Mouse (Mus musculus): Measurements from ENCODE around the gene Zkscan14.
"Not testable (repeated sequence)": the region's sequence is repeated elsewhere in the genome, so short reads cannot be mapped to it uniquely, and the experiment has no call there.

The Zkscan14 gene

GRCm38 (mm10) chr5:145201321-145201991, at the start of gene Zkscan14:
TSS of gene Zkscan14 (minus strand) at chr5:145201868.
- peak; percentile 83 for DNase-seq

DNA sequence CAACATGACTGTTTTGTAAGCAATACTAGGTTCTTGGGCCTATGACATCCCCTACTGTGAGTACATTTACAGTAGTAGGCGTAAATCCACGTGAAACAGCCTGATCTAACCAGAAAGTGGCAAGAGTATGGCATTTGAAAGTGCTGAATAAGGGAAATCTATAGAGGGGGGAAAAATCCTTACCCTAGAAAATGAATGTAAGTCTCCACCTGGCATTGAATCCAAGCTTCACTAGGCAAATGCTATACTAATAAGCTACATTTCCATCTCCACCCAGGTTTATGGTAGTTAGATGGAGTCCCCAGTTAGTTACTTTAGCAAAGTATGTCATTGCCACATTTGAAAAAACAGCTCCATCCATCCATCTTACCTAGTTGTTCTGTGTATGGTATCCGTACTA, 47.9 kb upstream of the Zkscan14 start:
- DNase-seq: no peak

DNA sequence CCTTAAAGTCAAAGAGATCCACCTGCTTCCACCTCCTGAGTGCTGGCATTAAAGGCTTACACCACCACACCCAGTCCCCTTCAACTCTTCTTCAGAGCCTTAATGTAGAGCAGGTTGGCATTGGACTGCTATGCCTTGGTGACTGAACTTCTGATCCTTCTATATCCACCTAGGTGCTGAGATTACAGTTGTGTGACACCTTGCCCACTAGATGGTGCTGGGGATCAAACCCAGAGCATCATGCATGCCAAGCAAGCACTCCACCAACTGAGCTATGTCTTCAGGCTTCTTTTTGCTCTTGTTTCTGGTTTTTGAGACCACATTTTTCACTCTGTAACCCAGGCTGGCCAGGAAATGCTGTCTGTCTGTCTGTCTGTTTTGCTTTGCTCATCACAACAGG, 33.0 kb upstream of the Zkscan14 start:
- peak; percentile 27 for DNase-seq

DNA sequence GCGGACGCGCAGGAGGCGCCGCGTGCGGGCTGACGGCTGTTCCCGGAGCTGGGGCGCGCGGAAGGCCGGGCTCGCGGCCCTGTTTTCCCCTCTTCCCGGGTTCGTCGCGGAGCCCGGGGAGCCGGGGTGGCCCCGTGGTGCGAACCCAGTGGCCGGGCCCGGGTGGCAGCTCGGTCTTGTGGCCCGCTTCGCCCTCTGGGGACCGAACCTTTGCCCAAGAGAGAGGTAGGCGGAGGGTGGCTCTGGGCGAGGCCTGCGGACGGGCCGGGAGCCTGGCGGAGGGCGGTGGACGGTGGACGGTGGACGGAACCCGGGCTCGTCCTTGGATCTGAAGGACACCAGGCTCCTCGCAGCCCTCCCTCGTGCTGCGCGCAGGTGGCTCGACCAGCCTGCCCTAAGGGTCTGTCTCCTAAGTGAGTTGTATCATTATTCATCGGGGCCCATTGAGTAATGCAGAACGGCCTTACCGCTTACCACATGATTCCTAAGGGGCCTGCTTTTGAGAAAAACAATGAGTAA, 30.3 kb upstream of the Zkscan14 start:
- DNase-seq: no peak

DNA sequence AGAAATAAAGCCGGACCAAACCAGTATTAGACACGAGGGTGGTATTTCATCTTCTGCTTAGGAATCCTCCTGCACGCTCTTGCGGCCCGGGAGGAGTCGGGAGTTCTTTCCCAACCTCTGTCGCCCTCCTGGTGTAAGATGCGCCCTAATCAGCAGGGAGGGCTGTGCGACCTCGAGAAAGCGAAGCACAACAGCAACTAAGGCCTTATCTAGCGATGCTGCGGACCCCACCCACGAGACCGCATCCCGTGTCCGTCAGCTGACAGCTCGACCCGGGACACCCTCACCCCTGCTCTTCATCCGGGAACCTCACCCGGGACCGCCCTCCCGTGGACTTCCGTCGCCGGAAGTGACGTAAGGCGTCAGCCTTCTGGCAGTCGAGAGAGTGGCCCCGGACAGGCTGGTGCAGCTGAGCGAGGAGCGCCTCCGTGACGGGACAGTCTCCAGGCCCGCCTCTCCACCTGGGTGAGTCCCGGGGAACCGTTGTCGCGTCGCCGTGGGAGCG, 29.8 kb upstream of the Zkscan14 start, which contains the start of gene Zfp655:
Gene Zfp655 (plus strand): TSS at position 349 of the 505 bp plus-strand sequence.
- peak; percentile 98 for DNase-seq

GRCm38 (mm10) chr5:145230641-145231040, 29.0 kb upstream of the Zkscan14 start:
- peak; percentile 15 for DNase-seq

GRCm38 (mm10) chr5:145229283-145229682, 27.6 kb upstream of the Zkscan14 start:
- not testable (repeated sequence) for DNase-seq

DNA sequence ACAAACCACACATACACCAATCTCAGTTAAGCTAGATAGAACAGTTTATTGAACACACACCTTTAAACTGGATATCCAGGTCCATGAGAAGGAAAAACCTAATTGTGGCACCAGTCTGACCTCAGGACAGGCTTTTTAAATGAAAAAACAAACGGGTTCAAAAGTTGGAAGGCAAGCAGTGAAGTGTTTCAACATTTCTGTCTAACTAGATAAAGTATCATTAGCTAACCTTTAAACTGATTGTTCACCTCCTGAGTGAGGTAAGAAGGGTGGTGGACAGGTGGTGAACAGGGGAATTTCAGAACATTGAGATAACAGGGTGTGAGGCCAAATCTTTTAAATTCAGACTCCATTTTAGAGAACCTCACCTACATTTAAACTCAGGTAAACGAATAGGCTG, 24.8 kb upstream of the Zkscan14 start:
- DNase-seq: no peak

- no peak for DNase-seq
Measured at GRCm38 (mm10) chr5:145223395-145223794, 21.7 kb upstream of the Zkscan14 start.

GRCm38 (mm10) chr5:145222840-145223239, 21.2 kb upstream of the Zkscan14 start:
- no peak for DNase-seq

DNA sequence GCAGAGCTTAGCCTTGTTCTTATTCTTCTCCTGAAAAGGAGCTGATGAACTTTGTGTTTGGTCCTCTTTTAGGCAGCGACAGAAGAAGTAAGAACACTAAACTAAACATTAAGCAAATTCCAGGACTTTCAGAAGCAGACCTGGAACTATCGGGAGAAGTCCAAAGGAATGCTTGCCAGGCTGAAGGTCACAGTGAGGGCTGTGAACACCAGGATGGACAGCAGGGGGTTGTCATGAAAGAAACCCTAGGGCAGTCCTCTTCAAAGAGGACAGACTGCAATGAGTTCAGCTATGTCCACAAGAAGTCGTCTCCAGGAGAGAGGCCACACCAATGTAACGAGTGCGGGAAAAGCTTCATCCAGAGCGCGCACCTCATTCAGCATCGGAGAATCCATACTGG, 18.3 kb upstream of the Zkscan14 start:
- DNase-seq: peak; percentile 18

- DNase-seq: no peak
Measured at GRCm38 (mm10) chr5:145218671-145219070, 17.0 kb upstream of the Zkscan14 start.

DNA sequence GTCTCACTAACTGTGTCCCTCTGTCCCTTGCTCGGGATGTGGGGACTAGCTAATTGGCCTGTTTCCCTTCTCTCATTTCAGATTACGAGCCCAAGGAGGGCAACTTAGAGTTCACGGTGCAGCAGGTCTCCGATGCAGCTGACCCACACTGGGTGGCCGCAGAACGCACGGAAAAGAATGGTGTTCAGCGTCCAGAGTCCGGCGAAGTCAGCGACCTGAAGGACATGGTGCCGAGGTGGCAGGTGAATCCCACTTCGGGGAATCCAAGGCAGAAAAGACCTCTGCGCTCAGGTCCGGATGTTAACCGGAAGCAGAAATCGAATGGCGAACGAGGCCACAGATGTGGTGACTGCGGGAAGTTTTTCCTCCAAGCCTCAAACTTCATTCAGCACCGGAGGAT, 16.5 kb upstream of the Zkscan14 start:
- no peak for DNase-seq

DNA sequence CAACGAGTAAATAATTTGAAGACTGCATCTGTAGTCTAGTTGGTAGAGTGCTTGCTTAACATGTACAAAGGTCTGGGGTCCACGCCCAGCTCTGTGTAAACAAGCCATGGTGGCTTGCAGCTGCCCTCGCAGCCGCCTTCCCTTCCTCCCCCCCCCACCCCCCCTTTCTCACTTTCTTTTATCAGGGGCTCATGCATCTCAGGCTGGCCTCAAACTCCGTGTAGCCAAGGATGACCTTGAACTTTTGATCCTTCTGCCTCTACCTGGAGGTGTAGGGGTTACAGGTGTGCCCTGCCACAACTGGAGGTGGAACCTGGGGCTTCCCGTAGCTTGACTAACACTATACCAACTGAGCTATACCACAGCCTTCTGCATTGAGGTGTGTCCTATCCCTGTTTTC, 16.1 kb upstream of the Zkscan14 start:
- DNase-seq: no peak

DNA sequence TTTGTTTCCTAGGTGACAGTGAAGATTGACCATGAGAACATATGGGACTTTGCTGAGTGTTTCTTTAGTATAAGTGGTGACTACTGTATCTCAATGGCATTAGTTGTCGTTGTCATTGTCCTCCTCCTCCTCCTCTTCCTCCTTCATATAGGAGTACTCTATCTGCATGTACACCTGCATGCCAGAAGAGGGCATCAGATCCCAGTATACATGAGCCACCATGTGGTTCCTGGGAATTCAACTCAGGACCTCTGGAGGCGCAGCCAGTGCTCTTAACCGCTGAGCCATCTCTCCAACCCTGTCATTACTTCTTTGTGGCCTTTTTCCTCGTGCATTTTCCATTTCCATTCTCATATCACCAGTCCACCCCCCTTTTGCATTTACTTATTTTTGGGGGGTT, 13.0 kb upstream of the Zkscan14 start:
- no peak for DNase-seq

DNA sequence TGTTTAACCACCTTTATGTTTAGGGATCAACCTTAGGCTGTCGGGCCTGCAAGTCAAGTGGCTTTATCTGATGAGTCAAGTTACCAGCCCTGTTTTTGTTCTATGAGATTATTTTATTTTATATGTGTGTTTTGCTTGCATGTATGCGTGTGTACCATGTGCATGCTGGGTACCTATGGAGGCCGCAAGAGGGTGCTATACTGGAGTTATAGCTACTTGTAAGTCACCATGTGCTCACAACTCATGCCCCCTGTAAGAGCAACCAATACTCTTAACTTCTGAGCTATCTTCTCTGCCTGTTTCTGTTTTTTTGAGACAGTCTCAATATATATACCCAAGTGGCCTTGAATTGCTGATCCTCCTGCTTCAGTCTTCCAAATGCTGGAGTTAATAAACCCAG, 11.8 kb upstream of the Zkscan14 start:
- no peak for DNase-seq

- DNase-seq: no peak
Measured at GRCm38 (mm10) chr5:145212216-145212615, 10.5 kb upstream of the Zkscan14 start.

DNA sequence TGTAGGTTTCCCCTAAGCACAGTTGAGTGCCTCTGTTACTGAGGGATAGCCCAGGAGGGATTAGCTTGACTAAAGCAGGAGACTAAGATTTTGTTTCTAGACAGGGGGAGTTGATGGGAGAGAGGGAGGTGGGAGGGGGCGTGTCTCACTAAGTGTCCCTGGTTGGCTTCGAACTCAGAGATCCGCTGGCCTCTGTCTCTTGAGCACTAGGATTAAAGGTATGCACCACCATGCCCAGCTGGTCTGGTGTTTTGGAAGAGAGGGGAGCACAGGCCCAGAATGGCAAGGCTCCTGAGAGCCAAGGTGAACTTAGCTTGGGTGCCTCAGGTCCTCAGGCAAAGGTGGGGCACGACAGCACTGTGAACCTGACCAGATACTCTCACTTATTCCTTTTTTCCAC, 9.7 kb upstream of the Zkscan14 start:
- DNase-seq: no peak

GRCm38 (mm10) chr5:145208391-145208790, 6.7 kb upstream of the Zkscan14 start:
- not testable (repeated sequence) for DNase-seq

- no peak for DNase-seq
Measured at GRCm38 (mm10) chr5:145207954-145208353, 6.3 kb upstream of the Zkscan14 start.

DNA sequence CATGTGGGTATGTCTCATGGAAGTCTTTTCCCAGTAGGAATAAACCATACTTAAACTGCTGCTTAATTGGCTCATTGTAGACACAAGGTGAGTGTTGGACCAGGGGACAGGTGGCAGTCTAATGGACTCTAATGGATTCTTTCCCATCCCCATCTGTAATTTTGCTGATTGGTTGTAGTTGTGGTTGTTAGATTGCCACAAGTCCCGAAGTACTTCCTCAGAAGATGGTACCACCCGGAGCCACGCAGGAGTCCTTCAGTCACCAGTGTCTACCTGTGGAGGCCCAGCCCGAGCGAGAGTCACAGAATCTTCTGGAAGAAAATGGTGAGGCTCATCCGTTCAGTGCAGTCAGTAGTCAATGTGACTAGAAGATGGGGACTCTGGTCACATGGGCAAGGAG, 5.7 kb upstream of the Zkscan14 start:
- no peak for DNase-seq

GRCm38 (mm10) chr5:145205041-145205440, 3.4 kb upstream of the Zkscan14 start:
- DNase-seq: no peak

- DNase-seq: peak; percentile 99
Measured at GRCm38 (mm10) chr5:145203936-145204691, 2.4 kb upstream of the Zkscan14 start, which contains the start of gene Zkscan5. TSS of gene Zkscan5 (plus strand) at chr5:145204562.

- DNase-seq: no peak
Measured at GRCm38 (mm10) chr5:145202446-145202845, 778 bp upstream of the Zkscan14 start.
